Mouse (Mus musculus): ENCODE data around the gene Tcf21.

The Tcf21 gene

GRCm38 (mm10) chr10:22815461-22816236, 4.3 kb downstream of the Tcf21 start:
- DNase-seq (ENCODE audit: low spot score) = no peak

GRCm38 (mm10) chr10:22814771-22815170, 5.2 kb downstream of the Tcf21 start:
- DNase-seq (ENCODE audit: low spot score) = no peak

GRCm38 (mm10) chr10:22814294-22814693, 5.7 kb downstream of the Tcf21 start:
- DNase-seq (ENCODE audit: low spot score) = no peak

GRCm38 (mm10) chr10:22813317-22813960, 6.5 kb downstream of the Tcf21 start:
- DNase-seq (ENCODE audit: low spot score) = no peak

GRCm38 (mm10) chr10:22811921-22812320, 8.1 kb downstream of the Tcf21 start:
- no peak for DNase-seq (ENCODE audit: low spot score)

- no peak for DNase-seq (ENCODE audit: low spot score)
These were observed 37.3 kb downstream of the Tcf21 start for GRCm38 (mm10) chr10:22782684-22783083.

GRCm38 (mm10) chr10:22781466-22781865, 38.5 kb downstream of the Tcf21 start:
- no peak for DNase-seq (ENCODE audit: low spot score)

- no peak for DNase-seq (ENCODE audit: low spot score)
These were observed 42.0 kb downstream of the Tcf21 start for GRCm38 (mm10) chr10:22777939-22778338.

GRCm38 (mm10) chr10:22776007-22776698, 43.8 kb downstream of the Tcf21 start:
- DNase-seq (ENCODE audit: low spot score) = no peak

- no peak for DNase-seq (ENCODE audit: low spot score)
These were observed 44.5 kb downstream of the Tcf21 start for GRCm38 (mm10) chr10:22775456-22775855.

- no peak for DNase-seq (ENCODE audit: low spot score)
These were observed 45.3 kb downstream of the Tcf21 start for GRCm38 (mm10) chr10:22774626-22775025.
